Mouse (Mus musculus): Measurements from ENCODE around the gene Nbeal2.

- TF ChIP-seq CTCF (IDR thresholded peaks at IDR 0.05; ENCODE audit: extremely low read depth, insufficient read length, insufficient replicate concordance, low read depth, low read length) = no peak
- TF ChIP-seq POLR2A (IDR thresholded peaks at IDR 0.05; ENCODE audit: low read depth, low read length) = no peak
These were observed 35.4 kb upstream of the Nbeal2 start for GRCm38 (mm10) chr9:110689261-110689779.

All from small intestine, adult 2 months (tissue).